Mouse (Mus musculus): Measurements from ENCODE around the gene Exog.

DNA sequence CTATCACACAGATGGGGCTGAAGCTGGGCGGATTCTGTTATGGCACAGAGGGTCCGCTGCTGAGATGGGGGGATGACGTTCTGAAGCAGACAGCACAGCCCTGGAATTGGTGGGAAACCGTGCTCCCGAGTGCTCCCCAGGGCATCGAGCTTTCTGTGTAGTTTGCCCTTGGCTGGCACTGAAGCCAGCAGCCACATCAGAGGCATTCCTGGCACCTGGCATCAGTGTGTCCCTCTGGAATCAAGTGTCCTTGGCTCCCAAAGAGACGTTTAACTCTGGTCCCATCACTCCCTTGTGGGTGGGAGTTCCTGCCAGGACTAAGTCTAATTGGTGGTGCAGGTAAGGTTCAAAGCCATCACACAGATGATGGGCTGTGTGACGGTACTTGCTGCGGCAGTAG, 51.6 kb downstream of the Exog start:
- no peak for TF ChIP-seq TAL1 (IDR thresholded peaks at IDR 0.05; ENCODE audit: low read length)
- TF ChIP-seq GATA1 (IDR thresholded peaks at IDR 0.05; ENCODE audit: low read length) = no peak

All from erythroblast, embryonic 14.5 days (primary cell).